Mouse (Mus musculus) liver, embryonic 14.5 days (tissue): ENCODE results near the gene Lrrtm3. TPM values are rescaled to one million over a fixed set of nuclear protein-coding genes. Genes with fewer than 3 reads are reported as not detected.

Experiments
- ATAC-seq: fragments of 200-750 bp; cut with Nextera tagmentation; 2 replicates; pipeline ENCODE4 v1.8.0; 2017; ENCODE audit warnings: moderate number of reproducible peaks, mild to moderate bottlenecking, moderate library complexity; ENCODE audit not compliant: insufficient read depth
- DNase-seq, 3 experiments: peaks; one replicate each; pipeline ENCODE4 v3.0.0-alpha.2; 2012 to 2013; ENCODE audit warnings: low read depth in 3 of 3, low spot score in 3 of 3
- H3K27ac ChIP-seq: fragments of 300-500 bp; sonication (generic); 2 replicates; pipeline ENCODE4 v1.5.1; 2014; ENCODE audit warnings: moderate library complexity, mild to moderate bottlenecking, control low read depth, inconsistent platforms
- H3K27me3 ChIP-seq: fragments of 300-500 bp; sonication (generic); 2 replicates; pipeline ENCODE4 v1.6.1; 2014; ENCODE audit warnings: mild to moderate bottlenecking, low read length, moderate library complexity; ENCODE audit not compliant: control insufficient read depth, insufficient read depth
- H3K36me3 ChIP-seq: fragments of 300-500 bp; sonication (generic); replicated peaks from 2 replicates; pipeline ENCODE4 v1.6.1; 2014; ENCODE audit warnings: low read depth; ENCODE audit not compliant: control insufficient read depth, insufficient read depth
- H3K4me1 ChIP-seq, 2 experiments: fragments of 200-500 bp in 1 of 2; fragments of 300-500 bp in 1 of 2; sonication (generic) in 1 of 2; replicated peaks; 2 replicates each; pipeline ENCODE4 v1.6.1; 2012 to 2014; ENCODE audit warnings: antibody characterized with exemption in 1 of 2, inconsistent platforms in 1 of 2, low read length in 1 of 2; ENCODE audit not compliant: control insufficient read depth in 2 of 2, insufficient read depth in 2 of 2
- H3K4me2 ChIP-seq: fragments of 300-500 bp; sonication (generic); 2 replicates; pipeline ENCODE4 v1.6.1; 2014; ENCODE audit warnings: low read depth, mild to moderate bottlenecking, control low read depth, moderate library complexity
- H3K4me3 ChIP-seq, 2 experiments: fragments of 200-500 bp in 1 of 2; fragments of 300-500 bp in 1 of 2; sonication (generic) in 1 of 2; 2 replicates each; pipeline ENCODE4 v1.5.1; 2012 to 2014; ENCODE audit warnings: low read depth in 2 of 2, low read length in 2 of 2, mild to moderate bottlenecking in 2 of 2, control low read depth in 1 of 2, inconsistent platforms in 1 of 2, moderate library complexity in 1 of 2; ENCODE audit not compliant: insufficient read depth in 1 of 2
- H3K9ac ChIP-seq: fragments of 300-500 bp; sonication (generic); replicated peaks from 2 replicates; pipeline ENCODE4 v1.6.1; 2014; ENCODE audit warnings: mild to moderate bottlenecking, control low read depth, moderate library complexity
- H3K9me3 ChIP-seq: fragments of 300-500 bp; sonication (generic); 2 replicates; pipeline ENCODE4 v1.6.1; 2016; ENCODE audit warnings: low read length, mixed read lengths; ENCODE audit not compliant: control insufficient read depth
- CTCF ChIP-seq: IDR thresholded peaks from 2 replicates; pipeline ENCODE4 v1.5.1; 2016; ENCODE audit warnings: antibody characterized with exemption, low read depth, control low read depth
- EP300 ChIP-seq: IDR thresholded peaks from 2 replicates; pipeline ENCODE4 v1.6.1; 2016; ENCODE audit warnings: antibody characterized with exemption, low read depth
- WGBS: fragments of 180-500 bp; shearing (Covaris S2); extraction: QIAGEN DNeasy Blood & Tissue Kit; methylation state at CpG from one replicate; pipeline ENCODE4 v1.1.7; 2014; ENCODE audit not compliant: insufficient replicate concordance; 5-methylcytosine and 5-hydroxymethylcytosine counted together
- polyA plus RNA-seq, 2 experiments: library from polyadenylated mRNA; depleted of rRNA in 1 of 2; stranded (reverse) in 1 of 2; unstranded in 1 of 2; fragments of >200 nt; fragmentation: Nextera tagmentation in 1 of 2; extraction: Ambion mirVana in 1 of 2; gene quantifications; 2 replicates each; pipeline versions ENCODE4 v1.2.1 to v1.2.3; 2012 to 2014

The Lrrtm3 gene
- 0.01 TPM in 1 of 2 replicates, not detected in the other for polyA plus RNA-seq (2012; rRNA removed)
- not detected in 2 replicates for polyA plus RNA-seq (2014; fragmentation: Nextera tagmentation; extraction: Ambion mirVana)

DNA sequence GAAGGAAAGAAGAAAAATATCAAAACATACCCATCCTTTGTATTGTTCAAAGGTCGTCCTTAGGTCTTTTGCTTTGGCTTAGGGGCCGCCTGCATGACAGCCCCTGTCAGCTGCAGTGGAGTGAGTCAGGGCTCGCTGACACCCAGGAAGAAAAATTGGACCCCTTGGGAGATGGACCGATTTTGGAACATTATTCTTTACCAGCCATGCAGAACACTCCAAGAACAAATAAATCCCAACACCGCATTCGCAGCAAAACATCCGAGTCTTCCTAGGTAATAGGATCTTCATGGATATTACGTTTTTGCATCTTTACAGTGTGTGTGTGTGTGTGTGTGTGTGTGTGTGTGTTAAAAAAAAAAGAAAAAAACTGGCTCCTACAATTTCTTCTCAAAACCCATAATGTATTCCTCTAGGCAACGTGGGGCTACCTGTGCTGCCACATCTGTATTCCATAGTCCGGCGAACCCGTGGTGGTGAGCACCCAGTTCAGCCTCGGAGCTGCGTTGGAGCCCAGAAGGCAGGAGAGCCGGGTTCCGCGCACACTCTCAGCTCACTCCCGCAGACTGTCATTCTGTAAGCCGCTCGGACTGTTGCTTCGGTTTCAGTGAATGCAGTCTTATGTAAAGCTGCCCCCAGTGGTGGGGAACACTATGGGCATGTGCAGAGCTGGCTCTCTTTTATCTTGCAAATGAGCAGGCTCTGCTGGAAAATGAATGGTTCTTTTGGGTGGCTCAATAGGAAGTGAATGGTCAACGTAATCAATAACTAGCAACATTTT is at the start of gene Lrrtm3:
TSS of gene Lrrtm3 (minus strand) at position 598 of the 781 bp plus-strand sequence.
- 3% methylated on average over 22 of the region's 22 CpGs for WGBS
- Histone ChIP-seq H3K9ac (no peak within 1 kb of the TSS), H3K4me3 (no peak within 1 kb of the TSS)

DNA sequence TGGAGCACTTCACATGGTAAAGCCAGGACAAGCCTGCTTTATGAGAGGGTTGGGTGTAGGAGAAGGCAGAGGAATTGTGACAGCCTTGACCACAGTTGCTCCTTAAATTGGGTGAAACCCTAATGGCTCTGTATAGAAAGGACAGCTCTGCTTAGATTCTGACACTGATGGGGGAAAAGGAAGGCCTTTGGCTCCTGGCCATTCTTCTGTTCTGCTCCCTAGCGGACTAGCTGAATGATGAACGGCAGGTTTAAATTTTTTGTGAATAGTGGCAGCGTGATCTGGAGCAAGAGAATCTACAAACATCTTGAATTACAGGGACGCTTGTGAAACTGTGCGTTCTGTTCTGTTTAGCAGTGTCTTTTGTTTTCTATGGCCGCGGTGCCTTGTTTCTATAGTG is 45.4 kb upstream of the Lrrtm3 start:
- no peak for ATAC-seq
- 75% methylated on average over 7 of the region's 7 CpGs for WGBS

More for the DNA sequence above, at the start of gene Lrrtm3:
- H3K9me3 ChIP-seq: no peaks in the 10 kb centered on the region
- H3K36me3 ChIP-seq: no peaks in the 10 kb centered on the region
- H3K4me2 ChIP-seq: no peak within 1 kb of the TSS
- H3K4me1 ChIP-seq: no peaks in the 10 kb centered on the region
- H3K27ac ChIP-seq: no peak within 1 kb of the TSS
- H3K27me3 ChIP-seq: peaks cover 5% of the 10 kb centered on the region; the same call in 1 of the 2 replicates
- no peak for ATAC-seq
- DNase-seq: no peak
- TF ChIP-seq EP300 (no peak), CTCF (peak; percentile 33)

DNA sequence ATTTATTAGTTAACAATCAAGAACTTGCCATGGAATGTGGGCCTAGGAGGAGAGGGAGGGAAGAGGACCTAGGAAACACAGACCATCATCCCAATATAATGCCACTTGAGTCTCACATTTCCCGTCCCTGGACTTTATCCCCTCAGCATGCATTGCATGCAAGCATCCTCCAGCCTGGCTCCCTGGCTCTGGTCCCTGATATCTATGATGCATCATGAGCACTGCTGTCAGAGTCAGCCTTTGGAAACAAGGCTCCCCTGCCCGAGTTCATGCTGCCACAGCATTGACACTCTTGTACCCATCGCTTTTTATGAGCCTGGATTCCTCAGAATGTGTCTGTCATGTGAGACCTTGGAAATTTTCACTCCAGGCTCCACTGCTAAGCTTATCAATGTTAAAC is 43.4 kb upstream of the Lrrtm3 start:
- no peak for DNase-seq
- no peaks in the 10 kb centered on the region for H3K4me1 ChIP-seq
- H3K4me2 ChIP-seq: no peak overlapping the region
- no peak for ATAC-seq
- no peak overlapping the region for H3K4me3 ChIP-seq
- TF ChIP-seq EP300 (no peak), CTCF (no peak)
- no peak overlapping the region for H3K9ac ChIP-seq
- no peak overlapping the region for H3K27ac ChIP-seq
- 49% methylated on average over 3 of the region's 3 CpGs for WGBS
- H3K27me3 ChIP-seq: no peaks in the 10 kb centered on the region
- no peaks in the 10 kb centered on the region for H3K36me3 ChIP-seq
- H3K9me3 ChIP-seq: no peaks in the 10 kb centered on the region

More for the DNA sequence above, 45.4 kb upstream of the Lrrtm3 start:
- Histone ChIP-seq H3K9ac (no peak overlapping the region), H3K27me3 (no peaks in the 10 kb centered on the region), H3K9me3 (no peaks in the 10 kb centered on the region), H3K36me3 (no peaks in the 10 kb centered on the region), H3K4me3 (no peak overlapping the region), H3K4me1 (no peaks in the 10 kb centered on the region), H3K27ac (no peak overlapping the region), H3K4me2 (no peak overlapping the region)
- no peak for DNase-seq
- TF ChIP-seq EP300 (no peak), CTCF (no peak)

DNA sequence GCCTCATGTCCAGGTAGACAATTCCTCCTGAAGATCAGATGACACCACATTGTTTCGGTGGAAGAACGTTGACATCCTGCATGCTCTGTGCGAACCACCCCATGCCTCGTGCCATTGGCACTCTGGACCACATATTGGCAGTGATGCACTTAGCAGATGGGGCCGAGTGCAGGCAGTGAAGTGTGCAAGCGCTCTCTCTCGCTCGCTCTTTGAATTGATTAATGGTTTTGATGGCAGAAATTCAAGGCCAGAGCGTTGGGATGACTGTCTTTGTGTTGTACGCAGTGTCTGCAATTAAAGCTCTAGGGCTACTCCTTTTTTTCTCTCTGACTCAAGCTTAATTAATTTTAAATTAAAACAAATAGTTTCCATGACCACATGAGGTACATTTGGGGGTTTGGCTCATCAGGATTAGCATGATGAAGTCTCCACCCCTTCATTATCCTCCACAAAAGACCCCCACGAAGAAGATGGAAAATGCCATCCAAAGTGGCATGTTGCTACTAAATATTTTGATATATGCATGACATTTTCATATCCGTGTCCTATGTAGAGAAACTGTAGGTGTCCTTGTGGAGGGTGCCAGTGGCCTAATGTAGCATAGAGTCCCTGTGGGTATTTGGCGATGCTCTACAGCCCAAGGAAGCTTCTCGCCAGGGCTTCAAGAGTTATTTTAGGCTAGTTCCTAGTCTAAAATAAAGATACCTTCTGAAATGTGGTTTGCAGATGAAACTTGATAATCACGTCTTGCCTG is 40.5 kb upstream of the Lrrtm3 start:
- Histone ChIP-seq H3K4me2 (no peak overlapping the region), H3K9ac (no peak overlapping the region), H3K4me3 (no peak overlapping the region), H3K4me1 (no peaks in the 10 kb centered on the region), H3K36me3 (no peaks in the 10 kb centered on the region), H3K27ac (no peak overlapping the region), H3K9me3 (no peaks in the 10 kb centered on the region), H3K27me3 (no peaks in the 10 kb centered on the region)
- DNase-seq (no peak), ATAC-seq (no peak)
- TF ChIP-seq EP300 (no peak), CTCF (no peak)
- WGBS: 65% methylated on average over 15 of the region's 15 CpGs

DNA sequence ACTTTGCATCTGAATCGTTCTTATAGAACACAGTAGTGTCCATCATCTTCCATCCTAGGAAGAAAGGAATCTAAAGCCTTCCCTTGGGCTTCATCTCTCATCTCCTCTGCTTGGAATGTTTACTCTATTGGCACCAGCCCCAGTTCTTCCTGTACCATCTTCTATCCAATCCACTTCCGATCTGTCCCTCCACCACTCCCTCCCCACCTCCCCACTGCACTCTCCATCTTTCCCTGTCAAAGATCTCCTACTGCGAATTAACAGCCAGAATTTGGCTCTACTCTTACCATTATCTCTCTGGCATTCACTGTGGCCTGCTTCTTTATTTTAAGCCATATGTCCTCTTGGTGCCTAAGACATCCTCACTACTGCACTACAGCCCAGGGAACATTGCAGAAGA is 28.8 kb upstream of the Lrrtm3 start:
- DNase-seq (no peak), ATAC-seq (no peak)
- H3K9ac ChIP-seq: no peak overlapping the region
- no peak overlapping the region for H3K4me3 ChIP-seq
- no peaks in the 10 kb centered on the region for H3K36me3 ChIP-seq
- no peak for TF ChIP-seq CTCF
- no peak for TF ChIP-seq EP300
- H3K27ac ChIP-seq: no peak overlapping the region
- WGBS: 58% methylated on average over 3 of the region's 3 CpGs
- no peak overlapping the region for H3K4me2 ChIP-seq
- H3K4me1 ChIP-seq: no peaks in the 10 kb centered on the region
- H3K27me3 ChIP-seq: no peaks in the 10 kb centered on the region
- H3K9me3 ChIP-seq: no peaks in the 10 kb centered on the region
